Mouse (Mus musculus) embryonic facial prominence, embryonic 13.5 days (tissue): ENCODE data around the gene Washc2. TPM values are rescaled to one million over a fixed set of nuclear protein-coding genes. Genes with fewer than 3 reads are reported as not detected.

Experiments
- ATAC-seq: fragments of 200-750 bp; cut with Nextera tagmentation; 2 replicates; pipeline ENCODE4 v1.8.0; 2017; ENCODE audit warnings: low read depth; ENCODE audit not compliant: insufficient number of reproducible peaks, insufficient read depth, low FRiP score, low TSS enrichment
- H3K27ac ChIP-seq: fragments of 300-500 bp; sonication (generic); 2 replicates; pipeline ENCODE4 v1.5.1; 2015; ENCODE audit warnings: moderate library complexity, mild to moderate bottlenecking, inconsistent platforms
- H3K27me3 ChIP-seq: fragments of 300-500 bp; sonication (generic); 2 replicates; pipeline ENCODE4 v1.6.1; 2015; ENCODE audit warnings: mild to moderate bottlenecking, inconsistent platforms
- H3K36me3 ChIP-seq: fragments of 300-500 bp; sonication (generic); 2 replicates; pipeline ENCODE4 v1.6.1; 2015; ENCODE audit warnings: mild to moderate bottlenecking, inconsistent platforms
- H3K4me1 ChIP-seq: fragments of 300-500 bp; sonication (generic); 2 replicates; pipeline ENCODE4 v1.6.1; 2015; ENCODE audit warnings: inconsistent platforms
- H3K4me2 ChIP-seq: fragments of 300-500 bp; sonication (generic); 2 replicates; pipeline ENCODE4 v1.6.1; 2015; ENCODE audit warnings: moderate library complexity, mild to moderate bottlenecking, inconsistent platforms
- H3K4me3 ChIP-seq: fragments of 300-500 bp; sonication (generic); 2 replicates; pipeline ENCODE4 v1.5.1; 2015; ENCODE audit warnings: mild to moderate bottlenecking, inconsistent platforms
- H3K9ac ChIP-seq: fragments of 300-500 bp; sonication (generic); 2 replicates; pipeline ENCODE4 v1.6.1; 2015; ENCODE audit warnings: mild to moderate bottlenecking, inconsistent platforms
- H3K9me3 ChIP-seq: fragments of 300-500 bp; sonication (generic); 2 replicates; pipeline ENCODE4 v1.6.1; 2016; ENCODE audit warnings: inconsistent platforms
- WGBS: fragments of 180-500 bp; shearing (Covaris S2); methylation state at CpG from one replicate; pipeline ENCODE4 v1.1.7; 2015; ENCODE audit warnings: mixed read lengths; 5-methylcytosine and 5-hydroxymethylcytosine counted together
- polyA plus RNA-seq: library from polyadenylated mRNA; unstranded; fragments of >200 nt; fragmentation: Nextera tagmentation; extraction: Ambion mirVana; gene quantifications from 2 replicates; pipeline ENCODE4 v1.2.1, GENCODE M21; 2015

Gene Washc2
- polyA plus RNA-seq, 1 experiment from 2014 or later, result 57.6 TPM

DNA sequence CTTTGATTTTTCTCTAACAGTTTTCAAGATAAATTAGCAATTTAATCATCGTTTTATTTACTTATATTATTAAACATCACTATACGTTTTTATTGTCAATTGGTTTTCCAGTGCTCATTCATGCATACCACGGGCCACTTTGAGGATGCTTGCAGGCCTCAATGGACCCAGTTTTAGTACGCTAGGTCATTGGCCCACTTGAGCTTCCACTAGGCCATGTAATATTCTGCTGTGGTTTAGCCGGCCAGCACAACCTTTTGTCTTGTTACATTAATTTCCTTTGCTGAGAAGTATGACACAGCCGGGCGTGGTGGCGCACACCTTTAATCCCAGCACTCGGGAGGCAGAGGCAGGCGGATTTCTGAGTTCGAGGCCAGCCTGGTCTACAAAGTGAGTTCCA, 57.0 kb downstream of the Washc2 start:
- Histone ChIP-seq H3K9me3 (no peaks in the 10 kb centered on the region), H3K36me3 (peaks cover 26% of the 10 kb centered on the region), H3K27me3 (no peaks in the 10 kb centered on the region), H3K4me2 (peak overlapping the region; percentile 73), H3K4me1 (peaks cover 14% of the 10 kb centered on the region), H3K4me3 (peak overlapping the region; percentile 64), H3K9ac (no peak overlapping the region), H3K27ac (no peak overlapping the region)
- 87% methylated on average over 11 of the region's 11 CpGs for WGBS
- no peak for ATAC-seq

DNA sequence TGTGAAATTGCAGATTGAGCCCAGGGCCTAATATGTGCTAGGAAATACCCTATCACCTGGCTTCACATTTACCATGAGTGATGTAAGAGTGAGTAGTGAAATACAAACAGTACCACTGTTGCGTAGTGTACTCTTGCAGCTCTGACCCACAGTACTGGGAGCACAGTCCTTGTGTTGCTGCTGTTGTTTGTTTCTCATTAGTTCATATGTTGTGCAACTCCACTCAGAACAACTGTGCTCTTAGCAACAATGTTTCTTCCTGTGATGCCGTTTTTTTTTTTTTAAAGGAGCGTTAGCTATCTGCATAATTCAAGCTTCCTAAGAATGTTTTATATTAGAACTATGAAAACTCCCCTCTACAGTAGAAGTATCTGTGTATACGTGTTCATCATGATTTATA, 57.8 kb downstream of the Washc2 start:
- Histone ChIP-seq H3K4me1 (peaks cover 14% of the 10 kb centered on the region), H3K36me3 (peaks cover 20% of the 10 kb centered on the region), H3K9me3 (no peaks in the 10 kb centered on the region), H3K9ac (no peak overlapping the region), H3K4me3 (no peak overlapping the region; the same call in 1 of the 2 replicates), H3K4me2 (peak overlapping the region; percentile 73), H3K27ac (no peak overlapping the region), H3K27me3 (no peaks in the 10 kb centered on the region)
- ATAC-seq, result no peak
- WGBS, result 61% methylated on average over 4 of the region's 4 CpGs

DNA sequence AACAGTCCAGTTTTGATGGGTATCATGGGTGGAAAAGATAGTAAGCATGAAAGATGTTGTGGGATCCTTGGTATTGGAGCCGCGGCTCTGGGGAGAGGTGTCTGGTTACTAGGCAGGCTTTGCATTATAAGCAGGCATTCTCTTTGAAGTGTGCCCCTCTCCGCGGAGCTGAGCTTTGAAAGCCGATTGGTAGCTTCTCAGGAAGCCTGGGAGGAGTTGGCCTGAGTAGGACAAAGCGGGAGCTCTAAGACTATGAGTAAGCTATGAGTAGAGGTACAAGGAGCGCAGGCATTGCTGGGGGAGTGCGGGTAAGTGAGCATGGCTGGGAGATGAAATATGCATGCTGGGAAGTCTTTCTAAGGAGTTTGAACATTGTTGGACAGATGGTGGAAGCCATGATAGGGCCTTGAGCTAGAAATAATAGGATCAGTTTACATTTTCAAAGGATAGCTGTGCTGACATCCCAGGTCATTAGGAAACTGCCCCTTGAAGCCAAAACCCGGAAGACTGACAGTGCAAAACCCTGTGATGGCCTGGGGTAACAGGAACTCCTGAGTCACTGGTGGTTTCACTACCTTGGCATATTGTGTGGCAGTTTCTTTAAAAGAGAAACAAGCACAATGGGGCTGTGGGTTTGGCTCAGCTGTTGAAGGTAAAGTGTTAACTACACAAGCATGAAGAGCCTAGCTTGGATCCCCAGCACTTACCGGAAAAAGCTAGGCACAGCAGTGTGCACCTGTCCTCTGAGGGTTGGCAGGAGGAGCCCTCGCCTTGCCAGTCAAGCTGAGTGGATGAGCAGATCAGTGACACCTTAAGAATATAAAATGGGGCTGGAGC, 58.7 kb downstream of the Washc2 start:
- H3K9ac ChIP-seq, result peak overlapping the region; percentile 49; the same call in 1 of the 2 replicates
- peak overlapping the region; percentile 28; the same call in 1 of the 2 replicates for H3K27ac ChIP-seq
- 19% methylated on average over 11 of the region's 11 CpGs for WGBS
- peaks cover 13% of the 10 kb centered on the region for H3K36me3 ChIP-seq
- ATAC-seq, result no peak
- no peaks in the 10 kb centered on the region for H3K27me3 ChIP-seq
- peak overlapping the region; percentile 73 for H3K4me2 ChIP-seq
- H3K4me1 ChIP-seq, result peaks cover 14% of the 10 kb centered on the region
- H3K4me3 ChIP-seq, result peak overlapping the region; percentile 25
- no peaks in the 10 kb centered on the region for H3K9me3 ChIP-seq

DNA sequence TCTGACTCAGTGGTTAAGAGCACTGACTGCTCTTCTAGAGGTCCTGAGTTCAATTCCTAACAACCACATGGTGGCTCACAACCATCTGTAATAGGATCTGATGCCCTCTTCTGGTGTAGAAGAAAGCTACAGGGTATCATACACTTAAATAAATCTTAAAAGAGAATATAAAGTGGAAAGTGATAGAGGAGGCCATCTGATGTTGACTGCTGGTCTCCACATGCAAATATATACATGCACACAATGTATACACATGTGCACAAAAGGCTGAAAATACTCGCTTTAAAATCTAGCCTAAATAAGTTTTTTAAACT, 59.2 kb downstream of the Washc2 start:
- no peak for ATAC-seq
- Histone ChIP-seq H3K4me2 (0 out of 2 replicates have a peak overlapping the region, but pooled peaks have one; percentile 73), H3K27me3 (no peaks in the 10 kb centered on the region), H3K9ac (no peak overlapping the region), H3K27ac (no peak overlapping the region), H3K4me3 (no peak overlapping the region), H3K9me3 (no peaks in the 10 kb centered on the region), H3K4me1 (peaks cover 14% of the 10 kb centered on the region), H3K36me3 (peaks cover 7% of the 10 kb centered on the region)
- WGBS, result 90% methylated on average over 1 of the region's 1 CpGs

DNA sequence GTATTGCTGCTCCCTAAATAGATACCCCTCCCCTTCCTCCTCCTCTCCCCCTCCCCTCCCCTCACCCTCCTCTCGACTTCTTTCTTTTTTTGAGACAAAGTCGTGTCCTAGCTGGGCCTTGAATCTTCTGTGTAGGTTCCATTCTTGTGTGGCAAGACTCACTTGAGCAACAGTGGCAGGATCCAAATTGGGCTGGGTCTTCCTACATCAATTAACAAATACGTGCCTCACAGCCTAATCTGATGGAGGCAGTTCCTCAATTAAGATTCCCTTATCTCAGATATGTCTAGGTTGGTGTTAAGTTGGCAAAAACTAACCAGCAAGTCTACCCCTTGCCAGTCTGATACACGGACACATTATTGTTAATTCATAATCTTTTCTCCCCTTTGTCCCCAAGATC, 67.9 kb downstream of the Washc2 start:
- peaks cover 11% of the 10 kb centered on the region; the same call in 1 of the 2 replicates for H3K36me3 ChIP-seq
- H3K4me2 ChIP-seq, result no peak overlapping the region
- H3K27me3 ChIP-seq, result no peaks in the 10 kb centered on the region
- H3K4me1 ChIP-seq, result no peaks in the 10 kb centered on the region
- H3K9ac ChIP-seq, result no peak overlapping the region
- H3K4me3 ChIP-seq, result no peak overlapping the region
- no peak for ATAC-seq
- 69% methylated on average over 4 of the region's 4 CpGs for WGBS
- no peaks in the 10 kb centered on the region for H3K9me3 ChIP-seq
- H3K27ac ChIP-seq, result no peak overlapping the region

DNA sequence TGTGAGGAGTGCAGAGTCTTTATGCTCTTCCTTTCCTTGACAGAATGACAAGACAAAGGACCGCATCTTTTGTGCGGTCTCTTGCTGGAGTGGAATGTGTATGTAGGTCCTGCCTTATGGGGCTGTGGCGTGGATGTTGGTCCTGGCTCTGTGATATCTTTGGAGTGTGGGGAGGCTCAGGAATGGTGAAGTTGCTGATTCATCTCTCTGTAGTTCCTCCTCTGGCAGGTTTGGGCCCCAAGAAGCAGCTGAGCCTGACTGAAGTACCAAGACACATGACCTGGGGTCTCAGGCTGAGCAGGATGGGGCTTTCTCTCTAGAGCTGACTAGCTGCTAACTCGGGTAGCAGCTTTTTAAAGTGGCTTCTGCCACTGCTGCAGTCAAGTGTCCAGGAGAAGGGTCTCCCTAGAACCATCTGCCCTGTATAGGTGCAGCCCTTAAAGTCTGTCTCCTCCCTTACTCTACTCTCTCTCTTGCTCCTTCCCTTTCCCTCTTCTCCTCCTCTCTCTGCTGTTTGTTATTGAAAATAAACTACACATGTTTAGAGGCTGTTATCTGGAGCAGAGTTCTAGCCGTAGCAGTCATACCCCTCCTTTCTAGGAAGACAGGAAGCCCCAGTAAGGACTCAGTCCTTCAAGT, 71.0 kb downstream of the Washc2 start:
- no peak overlapping the region for H3K9ac ChIP-seq
- 76% methylated on average over 5 of the region's 5 CpGs for WGBS

DNA sequence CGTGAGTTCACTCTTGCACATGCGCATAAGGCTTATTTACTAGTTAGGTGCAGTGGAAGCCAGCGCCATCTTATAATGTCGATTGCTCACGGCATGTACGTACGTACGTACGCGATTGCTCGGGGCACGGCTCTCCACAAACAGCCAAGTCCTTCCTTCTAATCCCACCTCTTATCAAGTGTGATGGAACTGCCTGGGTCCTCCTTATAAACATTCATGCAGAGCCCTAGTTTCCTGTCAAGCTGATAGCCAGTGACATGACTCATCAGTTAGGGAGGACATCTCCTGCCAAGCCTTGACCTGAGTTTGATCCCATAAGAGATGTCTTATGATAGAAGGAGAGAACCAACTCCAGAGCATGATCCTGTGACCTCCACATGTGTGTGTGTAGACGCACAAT, 73.2 kb downstream of the Washc2 start:
- Histone ChIP-seq H3K4me3 (no peak overlapping the region), H3K9me3 (no peaks in the 10 kb centered on the region), H3K4me2 (no peak overlapping the region), H3K9ac (no peak overlapping the region), H3K27me3 (no peaks in the 10 kb centered on the region), H3K27ac (no peak overlapping the region), H3K4me1 (no peaks in the 10 kb centered on the region), H3K36me3 (peaks cover 4% of the 10 kb centered on the region; the same call in 1 of the 2 replicates)
- no peak for ATAC-seq
- WGBS, result 95% methylated on average over 13 of the region's 13 CpGs

More for the DNA sequence above, 71.0 kb downstream of the Washc2 start:
- no peak overlapping the region for H3K4me2 ChIP-seq
- no peak for ATAC-seq
- H3K27me3 ChIP-seq, result no peaks in the 10 kb centered on the region
- H3K36me3 ChIP-seq, result peaks cover 11% of the 10 kb centered on the region; the same call in 1 of the 2 replicates
- H3K27ac ChIP-seq, result no peak overlapping the region
- no peak overlapping the region for H3K4me3 ChIP-seq
- H3K9me3 ChIP-seq, result no peaks in the 10 kb centered on the region
- H3K4me1 ChIP-seq, result no peaks in the 10 kb centered on the region

DNA sequence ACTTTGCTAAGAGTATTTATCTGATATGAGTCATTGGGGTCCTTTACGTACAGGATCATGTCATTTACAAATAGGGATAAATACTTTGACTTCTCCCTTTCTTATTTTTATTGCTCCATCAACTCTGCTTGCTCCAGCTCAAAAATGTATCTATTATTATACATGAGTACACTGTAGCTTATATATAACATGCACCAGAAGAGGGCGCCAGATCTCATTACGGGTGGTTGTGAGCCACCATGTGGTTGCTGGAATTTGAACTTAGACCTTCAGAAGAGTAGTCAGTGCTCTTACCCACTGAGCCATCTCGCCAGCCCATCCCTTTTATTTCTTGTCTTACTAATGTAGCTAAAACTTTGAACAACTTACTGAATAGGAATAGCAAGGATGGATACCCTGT, 74.7 kb downstream of the Washc2 start:
- WGBS, result 49% methylated on average over 4 of the region's 4 CpGs

DNA sequence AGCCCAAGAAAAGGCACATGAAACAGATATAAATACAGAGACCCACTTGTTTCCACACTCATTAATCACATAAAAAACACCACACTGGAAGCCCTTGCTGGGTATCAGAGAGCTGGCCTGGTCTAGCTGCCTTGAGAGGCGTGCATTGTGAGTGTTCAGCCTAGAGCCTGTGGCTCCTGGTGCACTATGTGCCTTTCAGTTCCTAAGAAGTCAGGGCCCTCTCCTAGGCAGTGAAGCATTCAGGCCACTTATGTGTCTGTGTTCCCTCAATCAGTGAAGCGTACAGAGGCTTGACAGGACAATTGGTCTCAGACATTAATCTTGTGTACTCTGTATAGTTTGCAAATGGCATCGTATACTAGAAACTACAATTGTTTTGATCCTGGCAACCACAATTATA, 75.4 kb downstream of the Washc2 start:
- Histone ChIP-seq H3K9ac (no peak overlapping the region), H3K4me1 (no peaks in the 10 kb centered on the region), H3K36me3 (no peaks in the 10 kb centered on the region), H3K27me3 (no peaks in the 10 kb centered on the region), H3K4me3 (no peak overlapping the region), H3K27ac (no peak overlapping the region), H3K9me3 (no peaks in the 10 kb centered on the region), H3K4me2 (no peak overlapping the region)
- ATAC-seq, result no peak
- 78% methylated on average over 3 of the region's 3 CpGs for WGBS

More for the DNA sequence above, 74.7 kb downstream of the Washc2 start:
- Histone ChIP-seq H3K9ac (no peak overlapping the region), H3K27ac (no peak overlapping the region), H3K9me3 (no peaks in the 10 kb centered on the region), H3K4me3 (no peak overlapping the region), H3K4me2 (no peak overlapping the region), H3K27me3 (no peaks in the 10 kb centered on the region), H3K4me1 (no peaks in the 10 kb centered on the region), H3K36me3 (no peaks in the 10 kb centered on the region)
- ATAC-seq, result no peak

DNA sequence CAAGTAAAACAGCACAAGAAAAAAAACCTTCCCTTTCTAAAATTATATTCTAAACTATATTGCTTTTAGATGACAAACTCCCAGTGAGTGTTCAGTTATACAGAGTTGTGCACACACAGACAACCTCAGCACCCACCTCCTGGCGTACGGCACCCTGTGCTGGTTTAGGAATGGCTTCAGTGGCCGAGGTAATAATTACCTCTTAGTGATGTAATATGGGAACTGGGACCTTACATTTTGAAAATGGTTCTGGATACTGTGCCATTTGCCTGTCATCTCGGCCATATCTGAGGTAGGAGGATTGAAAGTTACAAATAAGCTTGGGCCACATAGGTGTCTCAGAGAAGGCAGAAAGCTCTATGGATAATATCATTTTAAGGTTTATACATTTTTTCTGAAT, 78.5 kb downstream of the Washc2 start:
- Histone ChIP-seq H3K27me3 (no peaks in the 10 kb centered on the region), H3K27ac (no peak overlapping the region), H3K4me2 (no peak overlapping the region), H3K4me3 (no peak overlapping the region), H3K36me3 (peaks cover 5% of the 10 kb centered on the region; the same call in 1 of the 2 replicates), H3K9me3 (no peaks in the 10 kb centered on the region), H3K4me1 (no peaks in the 10 kb centered on the region), H3K9ac (no peak overlapping the region)
- WGBS, result 91% methylated on average over 4 of the region's 4 CpGs
- ATAC-seq, result no peak

DNA sequence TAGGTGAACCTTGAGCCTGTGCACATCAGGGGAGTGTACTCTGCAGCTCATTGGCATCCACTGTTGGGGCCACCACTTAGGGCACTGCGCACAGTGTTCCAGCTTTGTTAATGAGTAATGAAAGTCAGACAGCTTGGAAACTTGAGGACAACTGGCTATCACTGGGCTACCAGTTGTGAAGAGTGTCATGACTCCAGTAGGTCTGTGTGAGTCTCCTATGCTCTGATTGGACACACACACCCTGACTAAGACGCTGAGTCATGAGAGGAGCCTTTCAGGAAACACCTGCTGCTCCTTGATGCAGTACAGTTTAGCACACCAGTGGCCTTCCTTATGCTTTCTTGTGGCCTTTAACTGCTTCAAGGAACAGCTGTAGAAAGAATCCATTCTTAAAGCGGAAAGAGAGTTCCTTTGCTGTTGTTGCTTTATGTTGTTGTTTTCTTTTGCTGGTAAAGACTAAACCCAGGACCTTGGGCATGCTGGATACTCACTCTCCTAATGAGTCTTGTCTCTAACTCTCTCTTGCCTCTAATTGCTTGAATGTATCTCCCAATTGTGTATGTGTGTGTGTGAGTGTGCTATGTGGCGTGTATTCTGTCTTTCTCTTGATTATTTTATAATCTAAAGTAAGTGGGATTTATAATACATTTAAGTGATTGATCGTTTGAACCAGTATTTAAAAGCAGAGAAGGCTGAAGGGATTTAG, 79.2 kb downstream of the Washc2 start:
- no peak for ATAC-seq
- Histone ChIP-seq H3K9me3 (no peaks in the 10 kb centered on the region), H3K27ac (no peak overlapping the region), H3K36me3 (peaks cover 5% of the 10 kb centered on the region; the same call in 1 of the 2 replicates), H3K4me3 (no peak overlapping the region), H3K4me1 (no peaks in the 10 kb centered on the region), H3K9ac (no peak overlapping the region), H3K27me3 (no peaks in the 10 kb centered on the region), H3K4me2 (no peak overlapping the region)
- whole genome bisulfite sequencing, result 81% methylated on average over 5 of the region's 5 CpGs
